Mouse (Mus musculus) fibroblast of lung, adult 2 months (primary cell): ENCODE results near the gene Coa7.

ENCODE experiments used
- DNase-seq: peaks from one replicate; pipeline ENCODE4 v3.0.0-alpha.2; 2011; ENCODE audit warnings: low read depth

The Coa7 gene

DNA sequence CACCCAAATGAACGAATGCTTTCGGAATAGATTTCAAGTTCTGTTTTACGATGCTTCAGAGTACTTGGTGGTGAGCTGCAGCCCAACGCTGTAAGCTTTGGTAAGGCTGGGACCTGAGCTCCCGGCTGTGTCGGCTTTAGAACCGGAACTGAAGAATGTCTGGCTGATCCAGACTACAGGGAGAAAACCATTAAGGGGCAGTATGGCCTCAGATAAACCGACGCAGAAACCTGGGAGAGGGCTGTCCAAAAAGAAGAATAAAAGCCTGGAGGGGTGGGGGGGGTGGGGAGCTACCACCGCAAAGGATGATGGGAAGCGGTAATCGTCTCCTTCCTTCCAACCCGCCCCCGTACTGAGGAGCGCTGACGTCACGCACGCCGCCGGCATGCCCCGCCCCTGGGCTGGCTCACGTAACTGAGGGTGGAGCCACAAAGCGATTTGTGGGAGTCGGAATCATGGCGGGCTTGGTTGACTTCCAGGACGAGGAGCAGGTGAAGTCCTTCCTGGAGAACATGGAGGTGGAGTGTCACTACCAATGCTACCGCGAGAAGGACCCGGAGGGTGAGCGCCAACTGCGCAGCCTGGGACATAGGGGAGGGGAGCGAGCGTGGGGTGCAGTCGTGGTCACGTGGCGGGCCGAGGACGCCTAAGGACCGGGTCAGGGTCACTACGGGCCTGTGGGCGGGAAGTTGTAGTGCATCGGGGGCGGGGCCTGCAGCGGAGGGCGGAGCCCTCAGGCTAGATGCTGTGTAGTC is at the start of gene Coa7:
TSS of gene Coa7 (plus strand) at position 411 of the 755 bp plus-strand sequence.
- peak; percentile 95 for DNase-seq

DNA sequence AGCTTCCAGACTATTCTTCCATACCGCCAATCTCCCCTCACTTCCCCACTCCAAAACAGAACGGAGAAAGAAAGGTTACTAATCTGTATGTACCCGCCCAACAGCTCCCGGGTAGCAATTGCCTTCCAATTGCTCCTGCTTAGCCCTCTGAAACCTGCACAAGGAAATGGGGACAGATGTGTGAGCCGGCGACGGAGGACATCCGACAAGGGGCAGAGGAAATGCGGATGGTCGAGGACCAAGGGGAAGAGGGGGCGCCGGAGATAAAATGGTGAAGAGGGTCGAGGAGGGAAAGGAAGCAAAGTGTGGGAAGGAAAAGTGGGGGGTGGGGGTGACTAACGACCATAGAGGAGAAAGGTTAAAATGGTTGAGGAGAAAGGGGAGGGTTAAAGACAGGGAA is 27.7 kb upstream of the Coa7 start:
- DNase-seq: no peak

DNA sequence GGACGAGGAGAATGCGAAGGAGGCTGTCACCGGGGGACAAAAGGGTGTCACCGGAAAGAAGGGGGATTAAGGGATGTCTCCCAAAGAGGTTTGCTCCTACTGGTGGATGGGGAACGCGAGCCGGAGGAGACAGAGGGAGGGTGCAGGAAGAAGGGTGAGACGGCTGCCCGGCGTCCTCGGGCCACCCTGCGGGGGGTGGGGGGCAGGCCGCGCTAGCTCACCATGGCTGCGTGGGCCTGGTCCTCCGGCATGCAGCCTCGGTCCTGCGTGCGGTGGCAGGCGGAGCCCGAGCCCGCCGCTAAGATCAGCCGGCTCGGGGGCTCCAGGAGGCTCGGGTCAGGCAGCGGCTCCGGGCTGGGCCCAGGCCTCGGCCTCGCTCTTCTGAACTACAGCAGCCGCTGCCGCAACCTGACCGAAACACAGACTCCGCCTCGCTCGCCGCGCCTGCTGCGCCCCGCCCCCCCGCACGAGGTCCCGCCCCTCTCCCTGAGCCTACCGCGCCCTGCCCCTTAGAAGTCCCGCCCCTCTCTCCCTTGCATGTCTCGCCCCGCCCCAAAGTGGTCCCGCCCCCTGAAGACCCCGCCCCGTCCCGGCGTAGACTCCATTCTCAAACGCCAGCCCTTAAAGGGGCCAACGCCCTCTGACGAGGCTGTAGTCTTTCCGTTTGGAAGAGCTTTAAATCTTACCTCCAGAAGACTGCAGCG is 27.1 kb upstream of the Coa7 start, which contains the start of gene Zyg11b:
TSS of gene Zyg11b (minus strand) at position 427 of the 704 bp plus-strand sequence.
- peak; percentile 76 for DNase-seq

DNA sequence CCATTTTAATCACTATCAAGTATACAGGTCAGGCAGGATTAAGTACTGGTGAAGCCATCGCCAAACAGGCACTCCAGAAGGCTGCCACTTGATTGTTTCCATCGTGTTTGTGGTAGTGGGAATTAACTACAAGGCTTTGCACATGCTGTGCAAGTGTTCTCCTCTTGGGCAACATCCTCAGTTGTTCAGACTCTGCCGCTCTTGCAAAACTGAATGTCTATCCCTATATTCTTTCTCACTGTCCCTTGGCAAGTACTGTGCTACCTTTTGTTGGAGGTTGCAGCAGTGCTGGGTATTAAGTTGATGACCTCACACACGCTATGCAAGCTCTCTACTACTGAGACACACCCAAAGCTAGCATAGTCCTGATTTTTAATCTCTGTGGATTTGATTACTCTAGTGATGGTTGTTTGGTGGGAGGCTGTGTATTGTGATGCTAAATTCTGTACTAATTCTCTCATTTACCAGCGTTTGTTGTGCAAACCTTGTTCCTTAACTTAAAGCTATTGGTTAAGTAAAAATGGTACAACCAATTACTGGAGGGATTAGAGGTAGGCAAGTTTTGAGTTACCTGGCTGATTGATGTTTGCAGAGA is 25.5 kb upstream of the Coa7 start:
- DNase-seq: no peak

DNA sequence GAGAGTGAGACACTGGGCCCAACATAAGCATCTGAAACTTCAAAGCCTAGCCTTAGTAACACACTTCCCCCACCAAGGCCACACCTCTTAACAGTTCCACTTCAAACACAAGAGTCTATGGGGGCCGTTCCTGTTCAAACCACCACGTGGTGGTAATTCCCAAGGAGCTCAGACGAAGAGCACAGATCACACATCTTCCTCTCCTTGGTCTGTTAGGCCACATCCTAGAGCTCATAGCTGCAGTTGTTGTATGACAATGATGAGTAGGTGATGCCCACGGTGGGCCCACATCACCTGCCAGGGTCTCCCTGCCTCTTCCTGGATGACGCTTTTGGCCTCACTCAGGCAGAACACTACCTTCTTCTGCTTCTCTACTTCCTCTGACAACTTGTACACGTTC is 17.2 kb upstream of the Coa7 start:
- DNase-seq: no peak

DNA sequence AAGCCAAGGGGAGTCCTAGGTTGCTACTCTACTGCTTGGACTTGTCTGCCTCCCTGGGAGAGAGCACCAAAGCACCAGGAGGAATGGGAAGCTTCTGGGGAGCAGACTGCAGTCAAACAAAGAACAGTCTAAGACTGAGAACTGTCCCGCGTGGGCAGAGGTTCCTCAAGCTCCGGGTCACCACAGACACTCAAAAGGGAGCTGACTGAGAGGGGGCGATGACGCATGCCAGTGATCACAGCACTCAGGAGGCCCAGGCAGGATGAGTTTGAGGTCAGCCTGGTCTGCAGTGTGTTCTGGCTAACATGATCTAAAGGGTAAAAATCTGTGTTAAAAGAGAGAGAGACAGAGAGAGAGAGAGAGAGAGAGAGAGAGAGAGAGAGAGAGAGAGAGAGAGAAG is 13.9 kb upstream of the Coa7 start:
- no peak for DNase-seq

DNA sequence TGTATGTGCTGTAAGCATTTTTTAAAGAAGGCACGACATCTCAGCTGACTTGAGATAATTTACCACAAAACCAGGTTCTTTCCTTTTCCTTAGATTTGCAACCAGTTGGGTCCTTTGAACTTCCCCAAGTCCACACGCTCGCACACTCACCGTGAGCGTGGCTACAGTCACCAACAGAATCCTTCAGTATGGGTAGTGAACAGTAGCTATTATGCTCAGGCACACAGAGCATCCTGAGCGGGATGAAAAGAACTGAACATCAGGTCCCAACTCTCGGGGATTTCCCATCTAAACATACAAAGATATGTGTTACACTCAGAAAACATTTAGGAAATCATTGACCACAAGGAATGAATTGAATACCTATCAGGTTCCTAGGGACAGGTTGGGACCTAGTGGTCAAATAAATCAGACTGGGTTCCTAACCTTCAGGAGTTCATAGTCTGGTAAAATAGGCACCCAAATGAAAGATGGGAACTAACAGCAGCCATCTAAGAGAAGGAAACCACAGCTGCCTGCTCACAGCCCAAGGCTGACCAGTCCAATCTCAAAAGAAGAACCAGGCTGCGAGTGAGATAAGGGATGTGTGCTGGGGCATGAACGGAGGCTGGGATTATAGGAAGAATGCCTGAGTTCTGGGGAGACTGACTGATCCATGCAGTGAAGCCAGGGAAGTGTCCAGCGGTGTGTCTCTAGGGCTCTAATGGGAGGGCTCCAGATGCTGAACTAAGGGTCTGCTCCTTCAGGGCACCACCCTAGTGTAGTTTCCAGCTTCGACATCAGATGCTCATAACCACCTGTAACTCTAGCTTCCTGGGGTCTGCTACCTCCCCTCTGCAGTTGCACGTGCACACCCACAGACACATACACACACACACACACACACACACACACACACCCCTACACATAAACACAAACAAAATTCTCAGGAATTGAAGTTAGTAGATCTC is 10.0 kb upstream of the Coa7 start:
- DNase-seq: no peak

DNA sequence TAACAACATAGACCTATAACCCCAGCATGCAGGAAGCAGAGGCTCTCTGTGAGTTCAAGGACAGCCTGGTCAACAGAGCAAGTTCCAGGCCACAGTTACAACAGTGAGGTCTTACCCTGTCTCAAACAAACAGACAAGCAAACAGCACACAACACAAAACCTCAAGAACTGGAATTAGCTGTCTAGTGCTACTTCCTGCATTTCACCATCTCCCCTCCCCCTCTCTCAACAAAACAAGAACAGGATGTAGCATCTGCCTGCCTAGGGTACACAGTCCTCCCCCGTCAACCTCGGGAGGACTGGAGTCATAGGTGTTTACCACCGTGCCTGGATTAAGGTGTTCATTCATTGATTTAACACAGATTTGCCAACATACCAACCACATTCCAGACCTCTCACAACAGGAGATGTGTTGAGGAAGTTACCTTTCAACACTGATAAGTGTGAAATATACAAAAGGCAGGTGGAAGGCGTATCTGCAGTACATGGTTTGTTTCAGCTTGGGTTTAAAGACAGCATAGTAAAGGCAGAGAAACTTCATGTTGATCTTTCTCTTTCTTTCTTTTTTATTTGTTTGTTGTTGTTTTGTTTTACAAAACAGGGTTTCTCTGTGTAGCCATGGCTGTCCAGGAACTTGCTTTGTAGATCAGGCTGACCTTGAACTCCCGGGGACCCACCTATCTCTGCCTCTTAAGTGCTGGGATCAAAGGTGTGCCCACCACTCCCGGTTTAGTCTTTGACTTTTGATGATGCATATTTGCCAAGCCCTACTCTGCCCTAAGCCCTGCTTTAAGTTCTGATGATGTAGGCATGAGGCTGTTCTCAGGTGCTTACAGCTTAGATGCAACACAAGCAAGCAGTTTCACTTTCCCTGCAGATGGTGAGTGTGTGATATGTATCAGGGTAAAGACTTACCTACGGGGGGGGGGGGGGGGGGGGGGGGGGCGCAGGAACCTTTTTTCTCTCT is 9.0 kb upstream of the Coa7 start:
- DNase-seq: no peak

DNA sequence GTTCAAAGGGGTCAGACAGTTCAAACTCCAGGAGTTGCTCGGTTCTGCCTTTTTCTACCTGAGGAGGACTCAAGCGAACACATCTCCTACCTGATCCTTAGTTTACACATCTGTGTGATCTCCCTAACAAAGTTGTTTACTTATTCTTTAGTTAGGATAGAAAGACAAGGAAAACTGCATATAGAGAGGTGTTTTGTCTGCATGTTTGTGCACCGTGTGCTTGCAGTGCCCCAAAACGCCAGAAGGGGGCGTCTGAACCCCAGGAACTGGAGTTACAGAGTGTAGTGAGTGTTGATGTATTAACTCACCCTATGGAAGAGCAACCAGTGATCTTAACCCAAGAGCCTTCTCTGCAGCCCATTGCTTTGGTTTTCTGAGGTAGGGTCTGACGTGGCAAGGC is 8.2 kb upstream of the Coa7 start:
- no peak for DNase-seq

DNA sequence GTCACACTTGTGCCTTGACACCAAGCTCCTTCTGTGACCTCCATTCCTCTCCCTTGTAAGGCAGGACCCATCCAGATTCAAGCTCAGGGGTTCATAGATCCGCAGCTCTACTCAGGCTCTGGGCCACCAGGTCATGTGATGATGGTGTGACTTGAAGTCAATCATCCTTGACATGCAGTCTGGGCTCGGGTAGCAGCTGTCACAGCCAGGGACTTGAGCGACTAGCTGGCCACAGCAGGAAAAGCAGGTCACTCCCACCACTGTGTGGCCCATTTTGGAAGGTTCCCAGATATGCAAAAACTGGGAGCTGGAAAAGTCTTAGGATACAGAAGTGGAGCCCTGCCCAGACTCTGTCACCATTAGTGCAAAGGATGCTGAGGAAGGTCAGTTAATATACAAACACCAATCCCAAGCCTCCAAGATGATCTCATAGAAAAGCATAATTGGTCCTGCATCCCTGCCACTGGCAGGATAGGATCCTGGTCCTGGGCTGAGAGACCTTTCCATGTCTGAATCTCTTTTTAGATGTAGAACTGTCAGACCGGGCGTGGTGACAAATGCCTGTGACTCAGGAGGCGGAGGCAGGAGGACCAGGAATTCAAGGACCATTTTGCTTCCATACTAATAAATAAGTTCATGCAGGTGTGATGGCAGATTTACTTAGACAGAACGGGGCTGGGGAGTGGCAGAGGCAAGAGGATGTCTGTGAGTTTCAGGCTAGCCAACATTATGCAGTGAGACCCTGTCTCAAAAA is 7.1 kb upstream of the Coa7 start:
- no peak for DNase-seq

DNA sequence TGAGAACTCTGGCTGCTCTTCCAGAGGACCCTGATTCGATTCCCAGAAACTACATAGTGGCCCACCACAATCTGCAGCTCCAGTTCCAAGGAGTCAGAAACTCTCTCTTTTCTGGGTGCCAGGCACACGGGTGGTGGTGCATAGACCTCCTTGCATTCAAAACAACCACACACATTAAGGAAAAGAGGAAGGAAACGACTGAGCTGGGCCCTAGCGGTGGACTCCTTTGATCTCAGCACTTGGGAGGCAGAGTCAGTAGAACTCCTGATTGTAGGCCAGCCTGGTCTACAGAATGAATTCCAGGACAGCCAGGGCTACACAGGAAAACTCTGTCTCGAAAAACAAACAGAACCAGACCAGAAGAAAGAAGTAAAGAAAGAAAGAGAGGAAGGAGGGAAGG is 4.4 kb upstream of the Coa7 start:
- no peak for DNase-seq

DNA sequence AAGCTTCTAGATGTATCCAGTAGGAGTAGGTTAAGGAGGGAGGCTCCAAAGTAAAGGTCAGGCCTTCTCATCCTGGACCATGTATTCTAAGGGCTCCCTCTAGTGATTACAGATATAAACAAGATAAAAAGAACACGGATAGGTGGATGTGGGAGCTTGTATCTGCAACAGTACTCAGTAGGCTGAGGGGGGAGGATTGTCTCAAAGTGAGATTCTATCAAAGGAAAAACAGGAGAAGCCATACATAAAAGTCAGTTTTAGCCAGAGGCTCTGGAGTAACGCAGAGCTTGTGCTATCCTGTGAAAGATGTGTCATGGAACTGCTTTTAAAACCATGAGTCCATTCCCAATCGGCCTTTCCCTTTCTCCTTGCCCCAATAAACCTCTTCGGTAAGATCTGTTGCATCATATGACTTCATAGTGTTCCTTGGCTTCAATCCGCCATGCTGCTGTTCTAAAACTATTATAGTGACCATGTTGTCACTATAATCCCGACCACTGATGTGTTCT is 815 bp upstream of the Coa7 start:
- peak; percentile 54 for DNase-seq

DNA sequence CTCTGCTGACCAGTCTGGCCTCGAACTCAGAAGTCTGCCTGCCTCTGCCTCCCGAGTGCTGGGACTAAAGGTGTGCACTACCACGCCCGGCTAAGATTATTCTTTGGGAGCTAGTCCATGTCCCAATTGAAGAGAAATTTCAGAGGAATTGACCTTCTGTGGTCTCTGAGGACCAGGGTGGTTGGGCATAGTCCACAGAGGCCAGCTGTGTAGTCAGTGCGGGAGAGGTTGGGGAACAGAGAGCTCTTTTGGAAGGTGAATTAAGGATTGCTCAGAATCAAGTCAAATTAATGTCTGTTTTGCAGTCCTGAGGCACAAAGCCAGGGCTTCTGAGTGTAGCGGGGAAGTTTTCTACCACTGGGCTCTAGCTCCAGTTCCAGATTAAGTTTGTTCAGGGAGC is 1.9 kb downstream of the Coa7 start:
- DNase-seq: no peak

DNA sequence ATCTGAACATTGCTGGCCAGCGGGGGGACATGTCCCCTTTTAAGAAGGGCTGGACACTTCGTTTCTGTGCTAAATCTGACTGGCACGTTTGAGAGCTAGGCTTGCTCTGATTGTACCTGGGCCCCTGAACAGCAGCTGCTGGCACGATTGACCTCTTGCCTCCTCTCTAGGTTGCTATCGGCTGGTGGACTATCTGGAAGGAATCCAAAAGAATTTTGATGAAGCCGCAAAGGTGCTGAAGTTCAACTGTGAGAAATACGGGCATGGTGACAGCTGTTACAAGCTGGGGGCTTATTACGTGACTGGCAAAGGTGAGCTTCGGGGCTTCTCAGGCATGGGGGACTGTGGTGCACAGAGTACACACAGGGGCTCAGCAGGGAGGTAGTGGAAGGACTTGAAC is 4.1 kb downstream of the Coa7 start:
- DNase-seq: no peak

DNA sequence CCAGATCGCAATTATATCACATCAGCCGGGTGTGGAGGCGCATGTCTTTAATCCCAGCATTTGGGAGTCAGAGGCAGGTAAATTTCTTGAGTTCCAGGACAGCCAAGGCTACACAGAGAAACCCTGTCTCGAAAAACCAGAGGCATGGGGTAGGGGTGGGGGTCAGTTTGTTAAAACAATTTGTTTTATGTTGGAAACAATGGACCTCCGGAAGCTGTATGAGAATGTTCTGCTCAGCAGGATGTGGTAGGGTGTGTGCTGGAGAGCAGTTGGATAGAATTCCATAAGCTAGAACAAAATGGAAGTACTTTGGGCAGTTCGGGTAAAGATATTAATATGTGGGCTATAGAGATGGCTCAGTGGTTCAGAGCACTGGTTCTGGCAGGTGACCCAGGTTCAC is 7.5 kb downstream of the Coa7 start:
- no peak for DNase-seq

DNA sequence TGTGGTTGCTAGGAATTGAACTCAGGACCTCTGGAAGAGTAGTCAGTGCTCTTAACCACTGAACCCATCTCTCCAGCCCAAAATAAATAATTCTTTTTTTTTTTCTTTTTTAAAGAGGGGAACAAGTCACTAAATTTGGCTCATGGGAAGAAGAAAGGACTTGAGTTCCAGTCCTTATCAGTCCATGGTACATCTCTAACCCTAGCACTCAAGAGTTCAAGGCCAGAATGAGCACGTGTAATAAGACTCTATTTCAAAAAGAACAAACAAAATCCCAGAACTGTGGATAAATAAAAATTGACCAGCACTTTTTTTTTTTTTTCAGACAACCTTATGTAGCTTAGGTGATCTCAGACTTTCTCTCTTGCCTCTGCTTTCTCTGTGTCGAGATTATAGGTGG is 8.8 kb downstream of the Coa7 start:
- DNase-seq: no peak

DNA sequence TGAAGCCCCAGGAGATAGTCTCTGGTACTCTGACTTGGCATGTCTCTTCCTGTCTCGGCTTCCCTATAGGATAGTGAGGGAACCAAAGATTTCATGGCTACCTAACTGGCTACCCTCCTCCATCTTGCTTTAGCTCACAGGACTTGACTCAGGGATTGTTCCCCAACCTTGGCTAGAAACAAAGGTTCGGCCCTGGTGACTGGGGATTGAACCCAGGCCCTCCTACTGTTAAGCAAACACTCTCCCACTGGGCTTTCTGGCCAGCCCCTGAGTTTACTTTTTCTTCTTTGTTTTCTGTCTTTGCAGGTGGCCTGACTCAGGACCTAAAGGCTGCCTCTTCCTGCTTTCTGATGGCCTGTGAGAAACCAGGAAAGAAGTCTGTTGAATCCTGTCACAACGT is 9.9 kb downstream of the Coa7 start:
- no peak for DNase-seq

DNA sequence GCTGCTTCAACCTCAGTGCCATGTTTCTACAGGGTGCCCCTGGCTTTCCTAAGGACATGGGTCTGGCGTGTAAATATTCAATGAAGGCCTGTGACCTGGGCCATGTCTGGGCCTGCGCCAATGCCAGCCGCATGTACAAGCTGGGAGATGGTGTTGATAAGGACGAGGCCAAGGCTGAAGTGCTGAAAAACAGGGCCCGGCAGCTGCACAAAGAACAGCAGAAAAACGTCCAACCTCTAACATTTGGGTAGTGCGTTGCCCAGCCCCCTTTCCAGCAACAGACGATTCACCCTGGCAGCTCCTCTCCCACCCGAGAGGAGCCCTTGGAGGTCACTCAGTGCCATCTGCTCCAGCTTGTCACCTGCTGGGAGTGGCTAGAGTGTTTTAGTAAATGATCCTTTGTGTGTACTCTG is 10.4 kb downstream of the Coa7 start:
- no peak for DNase-seq

DNA sequence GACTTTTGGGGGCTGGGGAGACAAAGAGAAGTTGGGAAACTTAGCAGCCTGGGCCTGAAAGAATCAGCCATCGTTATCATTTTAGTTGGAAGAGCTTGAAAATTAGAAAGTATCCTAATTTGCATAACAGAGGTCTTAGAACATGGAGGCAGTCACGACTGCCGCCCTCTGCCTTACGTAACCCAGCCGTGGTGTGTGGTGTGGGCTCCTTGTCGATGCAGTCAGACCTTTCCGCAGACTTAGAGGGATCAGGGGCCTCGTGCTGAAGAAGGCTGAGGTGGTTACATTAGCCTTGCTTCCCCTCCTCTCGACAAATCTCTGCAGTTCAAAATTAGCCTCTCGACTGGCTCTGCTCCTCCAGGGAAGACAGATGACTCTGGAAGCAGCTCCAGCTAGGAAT is 10.9 kb downstream of the Coa7 start:
- no peak for DNase-seq

DNA sequence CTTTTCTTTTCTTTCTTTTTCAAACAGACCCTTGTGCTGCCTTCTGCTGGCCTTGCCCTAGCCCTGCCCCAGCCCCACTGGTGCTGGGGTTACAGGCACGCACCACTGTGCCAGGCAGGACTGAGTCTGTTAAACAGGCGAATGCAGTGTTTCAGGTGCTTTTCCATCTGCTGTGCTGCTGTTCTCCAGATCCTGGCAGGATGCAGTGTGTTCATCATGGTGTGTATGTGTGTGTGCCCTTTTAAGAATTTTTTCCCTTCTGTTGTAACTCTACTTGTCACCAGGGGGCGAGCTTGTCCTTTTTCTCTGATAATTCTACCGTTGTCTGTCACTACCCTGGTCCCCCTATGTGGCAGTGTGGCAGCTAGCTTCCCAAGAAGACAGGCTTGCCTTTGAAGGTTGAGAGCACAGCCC is 11.3 kb downstream of the Coa7 start:
- DNase-seq: no peak
